Mouse (Mus musculus) lung, adult 2 months (tissue): Measurements from ENCODE around the gene Alkbh8.

Experiments used
- CTCF ChIP-seq: fragments of 200-500 bp; IDR thresholded peaks from 2 replicates; pipeline ENCODE4 v1.5.1; 2011; ENCODE audit warnings: mild to moderate bottlenecking, low read length, control low read depth; ENCODE audit not compliant: insufficient read depth
- POLR2A ChIP-seq: fragments of 200-500 bp; IDR thresholded peaks from 2 replicates; pipeline ENCODE4 v1.6.1; 2011; ENCODE audit warnings: low read depth, mild to moderate bottlenecking, control low read depth, low read length, borderline replicate concordance; ENCODE audit errors: extremely low read depth

DNA sequence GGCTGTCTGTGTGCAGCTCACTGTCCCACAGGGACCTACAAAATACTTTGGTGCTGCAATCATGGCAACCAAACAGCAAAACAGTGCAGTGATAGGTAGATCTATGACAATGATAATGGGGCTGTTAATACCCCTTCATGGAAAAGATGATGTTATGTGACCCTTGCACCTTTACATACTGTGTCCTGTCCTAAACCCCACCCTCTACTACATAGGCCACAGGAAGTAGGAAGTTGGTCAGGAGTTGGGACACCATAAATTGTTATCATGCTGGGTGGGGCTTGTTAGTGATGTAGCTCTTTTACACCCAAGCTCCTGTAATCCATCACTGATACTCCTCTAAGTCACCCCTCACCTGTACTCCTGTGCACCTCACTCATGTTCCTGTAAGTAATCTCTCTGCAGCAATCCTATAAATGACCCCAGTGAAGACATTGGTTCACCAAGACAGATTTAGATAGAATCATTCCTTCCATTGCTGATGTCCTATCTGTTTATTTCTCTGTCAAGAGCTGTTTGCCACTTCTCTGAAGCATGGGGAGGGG, 25.6 kb upstream of the Alkbh8 start:
- no peak for TF ChIP-seq POLR2A
- TF ChIP-seq CTCF, result no peak
